Mouse (Mus musculus): Measurements from ENCODE around the gene Pde11a.

DNA sequence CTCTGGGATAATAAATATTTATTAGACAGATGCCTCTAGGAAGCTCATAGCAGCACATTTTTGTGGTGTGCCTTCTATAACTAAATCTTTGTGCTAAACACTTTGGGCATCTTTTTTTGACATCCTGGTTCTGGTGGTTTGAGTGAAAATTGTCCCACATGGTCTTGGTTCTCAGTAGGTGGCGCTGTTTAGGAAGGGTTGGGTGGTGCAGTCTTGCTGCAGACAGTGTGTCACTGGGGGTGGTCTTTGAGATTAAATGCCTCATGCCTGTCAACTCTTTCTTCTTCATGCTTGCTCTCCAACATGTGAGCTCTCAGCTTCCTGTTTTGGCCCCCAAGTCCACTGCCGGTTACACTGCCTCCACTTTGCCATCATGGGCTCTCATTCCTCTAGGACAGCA lies 218.7 kb downstream of the Pde11a start:
- TF ChIP-seq POLR2A (IDR thresholded peaks at IDR 0.05; ENCODE audit: extremely low read depth, insufficient read depth, low read length) (no peak), CTCF (IDR thresholded peaks at IDR 0.05; ENCODE audit: low read depth, low read length) (no peak)
